In the genomic region with DNA sequence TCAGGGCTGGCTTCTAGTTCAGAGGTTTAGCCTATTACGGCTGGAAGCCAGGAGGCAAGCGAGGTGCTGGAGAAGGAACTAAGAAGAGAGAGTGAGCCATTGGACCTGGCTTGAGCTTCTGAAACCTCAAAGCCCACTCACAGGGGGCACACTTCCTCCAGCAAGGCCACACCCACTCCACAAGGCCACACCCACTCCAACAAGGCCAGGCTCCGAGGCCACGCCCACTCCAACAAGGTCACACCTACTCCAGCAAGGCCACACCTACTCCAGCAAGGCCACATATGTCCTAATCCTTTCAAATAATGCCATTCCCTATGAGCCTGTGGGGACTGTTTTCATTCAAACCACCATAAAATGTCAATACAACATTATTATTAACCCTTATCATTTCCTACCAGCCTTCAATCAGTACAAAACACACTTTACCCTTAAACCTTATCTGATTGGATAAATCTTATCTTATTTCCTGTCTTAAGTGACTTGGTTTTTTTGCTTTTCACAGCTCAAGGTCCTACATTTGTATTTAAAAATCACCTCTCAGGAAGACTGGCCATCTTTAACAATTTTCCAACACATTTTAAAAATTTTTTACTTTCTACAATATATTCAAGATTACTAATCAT, we compare ENCODE assay signal across 14 mouse cellular contexts. TPM values are rescaled to one million over a fixed set of nuclear protein-coding genes. Genes with fewer than 3 reads are reported as not detected.
DNase-seq lines count a peak whose midpoint lies in the region; ATAC-seq and TF ChIP-seq lines count a peak whose summit lies in the region.
"Had no signal": no experiment of that assay in that cellular context is flagged by ENCODE, and none has a peak within 500 bp of the region (broad histone marks: within the 10 kb centered on the region; RNA-seq: fewer than 3 reads in every experiment).

No protein-coding gene starts in this region.

- in situ Hi-C loops in CH12.LX (cut with MboI; ENCODE audit: low pct_ligation_motif_present, low pct_unique_long_range_greater_than_20kb, low sequenced_read_pairs), result no loop called here

- no peaks in the 10 kb centered on the region for H3K27me3 ChIP-seq in CH12.LX (replicated peaks)

- dilution Hi-C loops in CH12.LX (cut with MboI; ENCODE audit: extremely low pct_ligation_motif_present, extremely low pct_unique_long_range_greater_than_20kb, low sequenced_read_pairs), result no loop called here

- no peak overlapping the region for H3K4me3 ChIP-seq in CH12.LX (replicated peaks in 1 of 3; ENCODE audit: low read depth in 2 of 3, low read length in 2 of 3, poor library complexity in 1 of 3)
- H3K4me3 ChIP-seq in left cerebral cortex, adult 2 months, result no peak overlapping the region
- H3K4me3 ChIP-seq: liver, embryonic 15.5 days; megakaryocyte, embryonic 14.5 days; myocyte had no signal

- no peak for TF ChIP-seq RAD21 in CH12.LX (IDR thresholded peaks at IDR 0.05; ENCODE audit: low read depth, low read length)

- ATAC-seq in megakaryocyte-erythroid progenitor cell, adult 5-6 weeks (replicated peaks; ENCODE audit: low FRiP score, low TSS enrichment, poor library complexity, severe bottlenecking), result peak; percentile 52; the same call in 1 of the 2 replicates

- peaks cover 2% of the 10 kb centered on the region for H3K9me3 ChIP-seq in CH12.LX (replicated peaks; ENCODE audit: low read length)
- H3K9me3 ChIP-seq: liver, embryonic 15.5 days had no signal

- H3K36me3 ChIP-seq in CH12.LX (replicated peaks in 1 of 2; ENCODE audit: control insufficient read depth in 1 of 2, insufficient read depth in 1 of 2, low read length in 1 of 2), result no peaks in the 10 kb centered on the region
- H3K36me3 ChIP-seq: liver, embryonic 15.5 days had no signal

- DNase-seq in heart, postnatal 4 days, result peak; percentile 33
- DNase-seq in heart, postnatal 25 days (ENCODE audit: low spot score), result no peak
- DNase-seq in CH12.LX (ENCODE audit: extremely low read depth), result peak; percentile 42
- peak; percentile 20 for DNase-seq in c-Kit-positive CD71-positive TER-119-positive erythroid progenitor cells, embryonic 14.5 days (ENCODE audit: low spot score)
- DNase-seq in left cerebral cortex, adult 2 months (ENCODE audit: extremely low spot score in 1 of 2, low spot score in 2 of 2), result no peak
- DNase-seq in urinary bladder, adult 18-20 months (ENCODE audit: low spot score in 2 of 2), result no peak
- DNase-seq in right cerebral cortex, adult 18-20 months, result no peak
- DNase-seq: adrenal gland, adult 8-10 months; kidney, adult 8-10 months; thymus, postnatal 25 days had no signal

- no peaks in the 10 kb centered on the region for H3K79me2 ChIP-seq in CH12.LX (replicated peaks; ENCODE audit: control insufficient read depth, extremely low read depth, insufficient read depth, poor library complexity, severe bottlenecking)

- no peak for TF ChIP-seq POLR2A in CH12.LX (IDR thresholded peaks at IDR 0.05; ENCODE audit: low read depth, low read length)

- H3K4me1 ChIP-seq in CH12.LX (ENCODE audit: control insufficient read depth in 1 of 2, insufficient read depth in 2 of 2), result no peaks in the 10 kb centered on the region

- no peak overlapping the region for H3K27ac ChIP-seq in CH12.LX (ENCODE audit: insufficient read depth, low read depth)
- no peak overlapping the region for H3K27ac ChIP-seq in left cerebral cortex, adult 2 months
- H3K27ac ChIP-seq: liver, embryonic 15.5 days had no signal

- no peak overlapping the region for H3K9ac ChIP-seq in CH12.LX (ENCODE audit: insufficient read depth, low read depth)
- H3K9ac ChIP-seq: liver, embryonic 15.5 days had no signal

- TF ChIP-seq CTCF in CH12.LX (conservative IDR thresholded peaks at IDR 0.05 in 1 of 2, IDR thresholded peaks at IDR 0.05 in 1 of 2; ENCODE audit: low read depth in 2 of 2, low read length in 2 of 2), result no peak
- TF ChIP-seq CTCF in left cerebral cortex, adult 2 months (IDR thresholded peaks at IDR 0.05), result no peak

- TF ChIP-seq EP300 in CH12.LX (IDR thresholded peaks at IDR 0.05; ENCODE audit: low read length), result no peak

- H3K4me2 ChIP-seq in CH12.LX (ENCODE audit: insufficient read depth, low read depth, poor library complexity, severe bottlenecking), result no peak overlapping the region
- H3K4me2 ChIP-seq: liver, embryonic 15.5 days had no signal

- intact Hi-C loops in heart, postnatal 25 days (cut with DNase I), result no loop called here
- intact Hi-C loops in left cerebral cortex, adult 2 months (cut with DNase I), result no loop called here

TF ChIP-seq in CH12.LX, 34 proteins besides CTCF, POLR2A, EP300 and RAD21:
- TF ChIP-seq MAFK (IDR thresholded peaks at IDR 0.05; ENCODE audit: insufficient replicate concordance, low read length) (no peak), GABPA (IDR thresholded peaks at IDR 0.05; ENCODE audit: insufficient replicate concordance, low read depth, low read length) (no peak), JUN (IDR thresholded peaks at IDR 0.05; ENCODE audit: insufficient read depth, low read depth, low read length) (no peak), ETS1 (conservative IDR thresholded peaks at IDR 0.05; ENCODE audit: low read depth, low read length) (no peak), MEF2A (IDR thresholded peaks at IDR 0.05; ENCODE audit: borderline replicate concordance, low read depth, low read length) (no peak), MXI1 (IDR thresholded peaks at IDR 0.05; ENCODE audit: low read depth, low read length) (no peak), UBTF (IDR thresholded peaks at IDR 0.05; ENCODE audit: low read depth, low read length) (no peak), USF2 (conservative IDR thresholded peaks at IDR 0.05; ENCODE audit: low read depth, low read length) (no peak), MYC (IDR thresholded peaks at IDR 0.05; ENCODE audit: low read depth, low read length) (no peak), NELFE (IDR thresholded peaks at IDR 0.05; ENCODE audit: low read depth, low read length) (no peak), NRF1 (IDR thresholded peaks at IDR 0.05; ENCODE audit: low read depth, low read length) (no peak), TCF12 (IDR thresholded peaks at IDR 0.05; ENCODE audit: low read depth, low read length) (no peak)

RNA-seq across cellular contexts. Expression of gene Msrb3, which starts 5.1 kb away (rescaled TPM):
- total RNA-seq in heart, postnatal 4 days (2021), result 100 to 1,000 TPM; 154 to 177 TPM
- total RNA-seq in heart, postnatal 25 days (2021), result 100 to 1,000 TPM; 101 to 106 TPM
- total RNA-seq in CH12.LX (2012; rRNA removed) (not detected in 2 replicates), CH12.LX (2014; rRNA removed) (not detected in 2 replicates)
- not detected in 2 replicates for polyA plus RNA-seq in CH12.LX (2012; ENCODE audit: insufficient read length, low read depth)
- total RNA-seq in megakaryocyte-erythroid progenitor cell, adult 5-6 weeks (2014; fragmentation: Nextera tagmentation), result 0.37 TPM in 1 of 2 replicates, not detected in the other
- 0.88 TPM in 1 of 2 replicates, not detected in the other for total RNA-seq in megakaryocyte-erythroid progenitor cell, adult 5-6 weeks (2017)
- total RNA-seq in left cerebral cortex, adult 2 months (2021), result 1 to 10 TPM; 6.4 to 7.2 TPM

Comparison
In these comparisons a context has a peak if more than half of its experiments do, and no peak if none do; other contexts are left out.
1. DNase-seq: peak in heart, postnatal 4 days (single experiment), CH12.LX (single experiment) and c-Kit-positive CD71-positive TER-119-positive erythroid progenitor cells, embryonic 14.5 days (single experiment); none in heart, postnatal 25 days (single experiment), left cerebral cortex, adult 2 months (0 of 2), urinary bladder, adult 18-20 months (0 of 2) and right cerebral cortex, adult 18-20 months (single experiment).
2. RNA of gene Msrb3, which starts 5.1 kb away (total RNA-seq): 154 to 177 TPM in heart, postnatal 4 days and 101 to 106 TPM in heart, postnatal 25 days; 6.4 to 7.2 TPM in left cerebral cortex, adult 2 months, 0.37 to 0.88 TPM in megakaryocyte-erythroid progenitor cell, adult 5-6 weeks and not detected in CH12.LX; every median in the first group is over 10 times any median in the second.